Mouse (Mus musculus): ENCODE data around the gene Nrxn1. TPM values are rescaled to one million over a fixed set of nuclear protein-coding genes. Genes with fewer than 3 reads are reported as not detected.

Nrxn1 gene
- polyA plus RNA-seq, 1 experiment = 2.4 TPM

DNA sequence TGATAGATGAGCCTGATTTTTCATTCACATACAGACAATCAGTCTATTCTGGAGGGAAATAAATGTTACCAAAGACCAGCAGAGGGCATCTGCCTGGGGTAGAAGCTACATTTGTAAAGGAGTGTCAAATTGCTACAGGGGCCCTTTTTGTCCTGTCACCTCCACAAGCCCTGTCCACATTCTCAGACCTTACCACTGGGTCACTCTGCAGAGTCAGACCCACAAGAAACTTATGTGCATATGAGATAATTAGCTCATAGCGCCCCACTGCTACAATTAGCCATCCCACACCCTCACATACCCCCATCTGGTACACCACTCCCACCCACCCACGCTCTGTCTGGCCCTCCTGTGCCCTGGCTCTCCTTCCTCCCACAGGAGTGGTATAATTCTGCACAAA, 640.1 kb downstream of the Nrxn1 start:
- WGBS = 62% methylated on average over 2 of the region's 2 CpGs
- TF ChIP-seq POLR2A (IDR thresholded peaks at IDR 0.05; ENCODE audit: borderline replicate concordance, extremely low read depth, low read depth, low read length) (no peak), CTCF (IDR thresholded peaks at IDR 0.05; ENCODE audit: insufficient read depth, low read length) (no peak)
- H3K4me3 ChIP-seq (replicated peaks; ENCODE audit: extremely low read depth, low read depth, low read length) = no peak overlapping the region
- H3K4me1 ChIP-seq (ENCODE audit: control insufficient read depth, insufficient read depth, low read length) = no peaks in the 10 kb centered on the region
- no peak for DNase-seq

- Histone ChIP-seq H3K4me1 (ENCODE audit: control insufficient read depth, insufficient read depth, low read length) (no peaks in the 10 kb centered on the region), H3K4me3 (replicated peaks; ENCODE audit: extremely low read depth, low read depth, low read length) (no peak overlapping the region)
- 63% methylated on average over 2 of the region's 2 CpGs for WGBS
- DNase-seq = no peak
- no peak for TF ChIP-seq POLR2A (IDR thresholded peaks at IDR 0.05; ENCODE audit: borderline replicate concordance, extremely low read depth, low read depth, low read length)
- TF ChIP-seq CTCF (IDR thresholded peaks at IDR 0.05; ENCODE audit: insufficient read depth, low read length) = no peak
These were observed 641.5 kb downstream of the Nrxn1 start for GRCm38 (mm10) chr17:90451384-90451783.

DNA sequence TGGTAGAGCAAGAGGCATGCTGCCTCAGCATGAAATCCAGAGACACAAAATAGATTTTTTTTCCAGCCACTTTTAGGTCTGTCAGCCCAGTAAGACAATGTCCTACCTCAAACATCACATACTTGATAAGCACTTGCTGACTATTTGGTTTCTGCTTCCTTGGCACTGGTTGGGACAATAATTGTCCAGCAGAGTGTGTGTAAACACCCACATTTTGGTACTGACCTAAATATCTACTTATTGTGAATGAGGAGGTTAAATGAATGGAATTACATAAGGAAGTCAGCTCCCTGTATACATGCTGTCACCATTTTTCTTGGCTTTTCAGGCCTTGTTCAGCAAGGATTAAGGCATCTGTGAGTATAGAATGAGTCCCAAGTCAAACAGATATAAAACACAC, 649.8 kb downstream of the Nrxn1 start:
- DNase-seq = no peak
- TF ChIP-seq POLR2A (IDR thresholded peaks at IDR 0.05; ENCODE audit: borderline replicate concordance, extremely low read depth, low read depth, low read length) = no peak
- Histone ChIP-seq H3K4me1 (ENCODE audit: control insufficient read depth, insufficient read depth, low read length) (no peaks in the 10 kb centered on the region), H3K4me3 (replicated peaks; ENCODE audit: extremely low read depth, low read depth, low read length) (no peak overlapping the region)

GRCm38 (mm10) chr17:90435836-90436235, 657.0 kb downstream of the Nrxn1 start:
- no peak for DNase-seq
- no peak for TF ChIP-seq POLR2A (IDR thresholded peaks at IDR 0.05; ENCODE audit: borderline replicate concordance, extremely low read depth, low read depth, low read length)
- no peak for TF ChIP-seq CTCF (IDR thresholded peaks at IDR 0.05; ENCODE audit: insufficient read depth, low read length)
- Histone ChIP-seq H3K4me3 (replicated peaks; ENCODE audit: extremely low read depth, low read depth, low read length) (no peak overlapping the region), H3K4me1 (ENCODE audit: control insufficient read depth, insufficient read depth, low read length) (no peaks in the 10 kb centered on the region)

- no peak for TF ChIP-seq POLR2A (IDR thresholded peaks at IDR 0.05; ENCODE audit: borderline replicate concordance, extremely low read depth, low read depth, low read length)
- TF ChIP-seq CTCF (IDR thresholded peaks at IDR 0.05; ENCODE audit: insufficient read depth, low read length) = no peak
- DNase-seq = no peak
- Histone ChIP-seq H3K4me1 (ENCODE audit: control insufficient read depth, insufficient read depth, low read length) (no peaks in the 10 kb centered on the region), H3K4me3 (replicated peaks; ENCODE audit: extremely low read depth, low read depth, low read length) (no peak overlapping the region)
- WGBS = 60% methylated on average over 2 of the region's 2 CpGs
These were observed 657.5 kb downstream of the Nrxn1 start for GRCm38 (mm10) chr17:90435371-90435770.

DNA sequence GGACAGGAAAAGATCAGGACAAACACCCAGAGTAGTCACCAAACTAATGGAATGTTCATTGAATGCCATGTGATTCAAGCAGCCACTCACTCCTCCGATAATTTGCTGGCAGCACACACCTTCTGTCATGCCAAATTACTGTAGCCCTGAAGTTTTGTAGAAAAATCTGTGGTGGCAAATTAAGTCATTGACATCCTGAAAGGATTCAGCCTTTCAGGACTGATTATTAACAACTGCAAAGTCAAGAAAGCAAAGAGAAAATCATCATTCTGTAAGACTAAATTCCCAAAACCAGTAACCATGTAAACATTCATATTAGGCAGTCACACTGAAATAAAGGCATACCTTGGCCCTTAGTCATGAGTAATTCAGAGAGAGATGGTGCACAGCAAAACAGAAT, 662.7 kb downstream of the Nrxn1 start:
- TF ChIP-seq CTCF (IDR thresholded peaks at IDR 0.05; ENCODE audit: insufficient read depth, low read length) (no peak), POLR2A (IDR thresholded peaks at IDR 0.05; ENCODE audit: borderline replicate concordance, extremely low read depth, low read depth, low read length) (no peak)
- no peaks in the 10 kb centered on the region for H3K4me1 ChIP-seq (ENCODE audit: control insufficient read depth, insufficient read depth, low read length)
- H3K4me3 ChIP-seq (replicated peaks; ENCODE audit: extremely low read depth, low read depth, low read length) = no peak overlapping the region
- WGBS = 75% methylated on average over 1 of the region's 1 CpGs
- DNase-seq = no peak

GRCm38 (mm10) chr17:90425974-90426373, 666.9 kb downstream of the Nrxn1 start:
- DNase-seq = no peak
- WGBS = 80% methylated on average over 3 of the region's 3 CpGs
- H3K4me1 ChIP-seq (ENCODE audit: control insufficient read depth, insufficient read depth, low read length) = no peaks in the 10 kb centered on the region
- no peak for TF ChIP-seq POLR2A (IDR thresholded peaks at IDR 0.05; ENCODE audit: borderline replicate concordance, extremely low read depth, low read depth, low read length)
- no peak for TF ChIP-seq CTCF (IDR thresholded peaks at IDR 0.05; ENCODE audit: insufficient read depth, low read length)
- H3K4me3 ChIP-seq (replicated peaks; ENCODE audit: extremely low read depth, low read depth, low read length) = no peak overlapping the region

DNA sequence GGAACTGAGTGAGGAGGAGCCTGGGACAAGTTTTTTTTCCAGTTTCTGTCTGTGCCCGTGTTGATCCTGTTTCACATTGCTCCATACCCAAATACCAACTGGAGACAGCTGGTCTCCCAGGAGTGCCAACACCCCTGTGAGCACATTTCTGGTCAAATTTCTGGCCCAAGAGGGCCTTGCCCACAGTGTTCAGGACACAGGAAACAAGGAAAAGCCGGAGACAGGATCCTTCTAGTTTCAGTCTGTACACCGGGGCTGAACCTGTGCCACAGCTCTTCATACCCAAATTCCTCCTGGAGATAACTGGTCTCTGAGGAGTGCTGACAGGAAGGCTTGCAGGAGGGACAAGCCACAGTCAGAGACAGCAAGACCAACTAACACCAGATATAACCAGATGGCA, 670.3 kb downstream of the Nrxn1 start:
- TF ChIP-seq CTCF (IDR thresholded peaks at IDR 0.05; ENCODE audit: insufficient read depth, low read length) (no peak), POLR2A (IDR thresholded peaks at IDR 0.05; ENCODE audit: borderline replicate concordance, extremely low read depth, low read depth, low read length) (no peak)
- Histone ChIP-seq H3K4me3 (replicated peaks; ENCODE audit: extremely low read depth, low read depth, low read length) (no peak overlapping the region), H3K4me1 (ENCODE audit: control insufficient read depth, insufficient read depth, low read length) (no peaks in the 10 kb centered on the region)
- no peak for DNase-seq
- WGBS = 80% methylated on average over 3 of the region's 3 CpGs

DNA sequence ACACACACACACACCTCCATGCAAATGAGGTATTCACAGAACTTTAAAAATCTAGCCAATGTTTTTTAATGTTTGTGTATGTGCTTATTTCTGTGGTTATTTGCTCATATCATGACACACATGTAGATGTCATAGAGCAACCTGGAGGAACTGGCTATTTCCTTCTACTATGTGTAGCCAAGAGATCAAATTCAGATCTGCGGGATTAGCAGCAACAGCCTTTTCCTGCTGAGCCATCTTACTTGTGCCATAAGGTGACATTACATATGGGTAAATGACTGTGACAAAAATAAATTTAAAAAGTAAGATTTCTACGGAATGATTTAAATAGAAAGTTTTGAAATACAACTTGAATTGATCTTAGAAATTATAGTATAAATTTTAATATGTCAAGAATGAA, 672.1 kb downstream of the Nrxn1 start:
- H3K4me3 ChIP-seq (replicated peaks; ENCODE audit: extremely low read depth, low read depth, low read length) = no peak overlapping the region
- no peak for DNase-seq
- no peaks in the 10 kb centered on the region for H3K4me1 ChIP-seq (ENCODE audit: control insufficient read depth, insufficient read depth, low read length)
- 85% methylated on average over 2 of the region's 2 CpGs for WGBS
- TF ChIP-seq CTCF (IDR thresholded peaks at IDR 0.05; ENCODE audit: insufficient read depth, low read length) (no peak), POLR2A (IDR thresholded peaks at IDR 0.05; ENCODE audit: borderline replicate concordance, extremely low read depth, low read depth, low read length) (no peak)

DNA sequence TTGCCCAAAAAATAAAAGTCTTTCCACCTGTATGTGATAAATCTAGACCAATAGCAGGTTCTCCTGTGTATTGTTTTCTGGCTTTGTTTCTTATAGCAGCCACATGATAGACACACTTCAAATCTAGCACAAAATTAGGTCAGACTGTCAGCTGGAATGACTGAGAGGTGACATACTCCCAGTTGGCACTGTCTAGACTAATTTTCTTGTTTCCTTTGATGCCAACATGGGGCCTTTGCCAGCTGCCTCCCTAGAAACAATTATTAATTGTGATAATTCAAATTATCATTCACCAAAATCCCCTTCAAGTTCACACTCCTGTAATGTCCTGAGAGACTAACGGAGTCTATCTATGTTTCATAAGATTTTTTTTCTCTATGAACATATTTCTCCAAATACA, 673.3 kb downstream of the Nrxn1 start:
- 80% methylated on average over 1 of the region's 1 CpGs for WGBS
- DNase-seq = no peak
- no peak overlapping the region for H3K4me3 ChIP-seq (replicated peaks; ENCODE audit: extremely low read depth, low read depth, low read length)
- no peaks in the 10 kb centered on the region for H3K4me1 ChIP-seq (ENCODE audit: control insufficient read depth, insufficient read depth, low read length)
- TF ChIP-seq POLR2A (IDR thresholded peaks at IDR 0.05; ENCODE audit: borderline replicate concordance, extremely low read depth, low read depth, low read length) (no peak), CTCF (IDR thresholded peaks at IDR 0.05; ENCODE audit: insufficient read depth, low read length) (no peak)

DNA sequence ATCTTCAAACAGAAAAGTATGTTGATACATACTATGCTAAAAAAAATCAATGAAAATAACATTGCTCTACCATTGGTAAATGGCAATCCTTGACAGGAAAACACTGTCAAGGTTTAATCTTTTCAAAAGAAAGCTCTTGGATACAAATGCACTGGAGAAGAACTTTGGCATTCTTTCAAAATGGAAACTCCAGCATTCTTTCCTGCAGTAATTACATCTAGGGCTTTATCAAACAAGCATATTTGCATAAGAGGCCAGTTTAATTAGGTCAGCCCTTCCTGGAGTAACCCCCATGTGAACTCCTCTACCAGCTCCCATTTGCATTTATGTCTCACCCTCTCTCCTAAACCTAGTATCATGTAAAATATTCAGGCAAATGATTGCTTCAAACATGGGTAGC, 696.5 kb downstream of the Nrxn1 start:
- Histone ChIP-seq H3K4me1 (ENCODE audit: control insufficient read depth, insufficient read depth, low read length) (no peaks in the 10 kb centered on the region), H3K4me3 (replicated peaks; ENCODE audit: extremely low read depth, low read depth, low read length) (no peak overlapping the region)
- TF ChIP-seq CTCF (IDR thresholded peaks at IDR 0.05; ENCODE audit: insufficient read depth, low read length) = no peak
- no peak for DNase-seq
